In genomic region chr7:81553589-81553988, GRCm38 (mm10) we compare ENCODE assay signal across 30 mouse cellular contexts. TPM values are rescaled to one million over a fixed set of nuclear protein-coding genes. Genes with fewer than 3 reads are reported as not detected.
A peak's percentile ranks its signal among the peaks of the same experiment; 100 is the strongest.
DNase-seq lines count a peak whose midpoint lies in the region; ATAC-seq and TF ChIP-seq lines count a peak whose summit lies in the region.
"Had no signal": no experiment of that assay in that cellular context is flagged by ENCODE, and none has a peak within 500 bp of the region (broad histone marks: within the 10 kb centered on the region; RNA-seq: fewer than 3 reads in every experiment).

No protein-coding gene starts in this region.

- TF ChIP-seq CTCF in hindbrain, postnatal 0 days (IDR thresholded peaks at IDR 0.05; ENCODE audit: low read depth): no peak
- TF ChIP-seq CTCF in brain, embryonic 14.5 days (IDR thresholded peaks at IDR 0.05; ENCODE audit: borderline replicate concordance, extremely low read depth, insufficient read depth, insufficient read length): no peak

- H3K27me3 ChIP-seq in forebrain, embryonic 14.5 days (replicated peaks; ENCODE audit: control insufficient read depth, insufficient read depth, low read length): no peaks in the 10 kb centered on the region
- no peaks in the 10 kb centered on the region for H3K27me3 ChIP-seq in forebrain, embryonic 16.5 days (replicated peaks; ENCODE audit: control insufficient read depth, insufficient read depth, low read length)
- H3K27me3 ChIP-seq in hindbrain, postnatal 0 days (ENCODE audit: insufficient read depth, low read length): no peaks in the 10 kb centered on the region
- H3K27me3 ChIP-seq in hindbrain, embryonic 11.5 days (ENCODE audit: control insufficient read depth, insufficient read depth, low read length): no peaks in the 10 kb centered on the region
- H3K27me3 ChIP-seq in midbrain, embryonic 15.5 days (replicated peaks): no peaks in the 10 kb centered on the region
- no peaks in the 10 kb centered on the region for H3K27me3 ChIP-seq in midbrain, embryonic 13.5 days
- no peaks in the 10 kb centered on the region for H3K27me3 ChIP-seq in intestine, embryonic 16.5 days (replicated peaks; ENCODE audit: control insufficient read depth, insufficient read depth, low read length)
- H3K27me3 ChIP-seq: forebrain, embryonic 15.5 days; heart, embryonic 13.5 days; hindbrain, embryonic 12.5 days had no signal

- no peak overlapping the region for H3K4me2 ChIP-seq in forebrain, embryonic 14.5 days (ENCODE audit: low read length)
- no peak overlapping the region for H3K4me2 ChIP-seq in forebrain, embryonic 16.5 days (ENCODE audit: low read length)
- no peak overlapping the region for H3K4me2 ChIP-seq in hindbrain, postnatal 0 days (ENCODE audit: low read depth, low read length)
- H3K4me2 ChIP-seq in hindbrain, embryonic 11.5 days (replicated peaks; ENCODE audit: low read depth, low read length): no peak overlapping the region
- H3K4me2 ChIP-seq in midbrain, embryonic 15.5 days: no peak overlapping the region
- H3K4me2 ChIP-seq in midbrain, embryonic 13.5 days (replicated peaks): no peak overlapping the region
- no peak overlapping the region for H3K4me2 ChIP-seq in intestine, embryonic 16.5 days (ENCODE audit: low read depth, low read length)
- H3K4me2 ChIP-seq: forebrain, embryonic 15.5 days; heart, embryonic 13.5 days; hindbrain, embryonic 12.5 days had no signal

- TF ChIP-seq POLR2A in brain, embryonic 14.5 days (IDR thresholded peaks at IDR 0.05; ENCODE audit: borderline replicate concordance, extremely low read depth, insufficient read depth, insufficient read length, poor library complexity, severe bottlenecking): no peak

- WGBS in forebrain, embryonic 14.5 days: 56% methylated on average over 4 of the region's 4 CpGs
- WGBS in forebrain, embryonic 16.5 days: 49% methylated on average over 4 of the region's 4 CpGs
- 46% methylated on average over 4 of the region's 4 CpGs for whole genome bisulfite sequencing in hindbrain, postnatal 0 days
- WGBS in hindbrain, embryonic 11.5 days: 62% methylated on average over 4 of the region's 4 CpGs
- 41% methylated on average over 4 of the region's 4 CpGs for WGBS in midbrain, embryonic 15.5 days
- WGBS in midbrain, embryonic 13.5 days: 49% methylated on average over 4 of the region's 4 CpGs
- 60% methylated on average over 4 of the region's 4 CpGs for WGBS in intestine, embryonic 16.5 days

- H3K36me3 ChIP-seq in forebrain, embryonic 14.5 days (ENCODE audit: control insufficient read depth, insufficient read depth, low read length): no peaks in the 10 kb centered on the region
- H3K36me3 ChIP-seq in forebrain, embryonic 16.5 days (ENCODE audit: control insufficient read depth, insufficient read depth): no peaks in the 10 kb centered on the region
- no peaks in the 10 kb centered on the region for H3K36me3 ChIP-seq in hindbrain, postnatal 0 days (ENCODE audit: insufficient read depth, low read length)
- no peaks in the 10 kb centered on the region for H3K36me3 ChIP-seq in hindbrain, embryonic 11.5 days (ENCODE audit: control insufficient read depth, insufficient read depth, low read length)
- no peaks in the 10 kb centered on the region for H3K36me3 ChIP-seq in midbrain, embryonic 15.5 days (replicated peaks)
- H3K36me3 ChIP-seq in midbrain, embryonic 13.5 days: no peaks in the 10 kb centered on the region
- no peaks in the 10 kb centered on the region for H3K36me3 ChIP-seq in intestine, embryonic 16.5 days (ENCODE audit: control insufficient read depth, insufficient read depth, low read length)
- H3K36me3 ChIP-seq: forebrain, embryonic 15.5 days; hindbrain, embryonic 12.5 days had no signal

- no peak overlapping the region for H3K9ac ChIP-seq in forebrain, embryonic 14.5 days (ENCODE audit: low read length)
- no peak overlapping the region for H3K9ac ChIP-seq in forebrain, embryonic 16.5 days (replicated peaks; ENCODE audit: low read depth, low read length)
- no peak overlapping the region for H3K9ac ChIP-seq in hindbrain, postnatal 0 days (replicated peaks; ENCODE audit: low read length)
- no peak overlapping the region for H3K9ac ChIP-seq in hindbrain, embryonic 11.5 days (ENCODE audit: low read depth, low read length)
- H3K9ac ChIP-seq in midbrain, embryonic 15.5 days: no peak overlapping the region
- no peak overlapping the region; the same call in 1 of the 2 replicates for H3K9ac ChIP-seq in midbrain, embryonic 13.5 days (replicated peaks)
- H3K9ac ChIP-seq in intestine, embryonic 16.5 days (ENCODE audit: low read depth, low read length): no peak overlapping the region
- H3K9ac ChIP-seq: forebrain, embryonic 15.5 days; heart, embryonic 13.5 days; hindbrain, embryonic 12.5 days had no signal

- H3K9me3 ChIP-seq in forebrain, embryonic 14.5 days (replicated peaks; ENCODE audit: control insufficient read depth, low read length): no peaks in the 10 kb centered on the region
- H3K9me3 ChIP-seq in forebrain, embryonic 16.5 days (ENCODE audit: control insufficient read depth, low read length): no peaks in the 10 kb centered on the region
- no peaks in the 10 kb centered on the region for H3K9me3 ChIP-seq in hindbrain, postnatal 0 days (ENCODE audit: low read length)
- no peaks in the 10 kb centered on the region for H3K9me3 ChIP-seq in hindbrain, embryonic 11.5 days (ENCODE audit: control insufficient read depth, low read length)
- H3K9me3 ChIP-seq in midbrain, embryonic 15.5 days: no peaks in the 10 kb centered on the region
- H3K9me3 ChIP-seq in midbrain, embryonic 13.5 days: no peaks in the 10 kb centered on the region
- H3K9me3 ChIP-seq in intestine, embryonic 16.5 days (ENCODE audit: control insufficient read depth, low read length): no peaks in the 10 kb centered on the region
- H3K9me3 ChIP-seq: forebrain, embryonic 15.5 days; heart, embryonic 10.5 days; heart, embryonic 13.5 days; hindbrain, embryonic 12.5 days had no signal

- H3K4me3 ChIP-seq in forebrain, embryonic 14.5 days (ENCODE audit: low read depth, low read length): no peak overlapping the region
- H3K4me3 ChIP-seq in forebrain, embryonic 16.5 days (replicated peaks; ENCODE audit: low read length): no peak overlapping the region
- no peak overlapping the region for H3K4me3 ChIP-seq in hindbrain, postnatal 0 days (ENCODE audit: low read length)
- no peak overlapping the region for H3K4me3 ChIP-seq in hindbrain, embryonic 11.5 days (ENCODE audit: low read depth, low read length)
- no peak overlapping the region for H3K4me3 ChIP-seq in midbrain, embryonic 15.5 days
- no peak overlapping the region for H3K4me3 ChIP-seq in midbrain, embryonic 13.5 days (replicated peaks)
- H3K4me3 ChIP-seq in intestine, embryonic 16.5 days (ENCODE audit: low read length): no peak overlapping the region
- H3K4me3 ChIP-seq: forebrain, embryonic 15.5 days; heart, adult 2 months; heart, embryonic 10.5 days; heart, embryonic 13.5 days; hindbrain, embryonic 12.5 days had no signal

- no peak overlapping the region for H3K27ac ChIP-seq in forebrain, embryonic 14.5 days (ENCODE audit: low read depth, low read length)
- H3K27ac ChIP-seq in forebrain, embryonic 16.5 days (ENCODE audit: low read length): no peak overlapping the region
- H3K27ac ChIP-seq in hindbrain, postnatal 0 days: no peak overlapping the region
- H3K27ac ChIP-seq in hindbrain, embryonic 11.5 days (ENCODE audit: low read depth, low read length): no peak overlapping the region
- 0 out of 2 replicates have a peak overlapping the region, but pooled peaks have one; percentile 26 for H3K27ac ChIP-seq in midbrain, embryonic 15.5 days
- H3K27ac ChIP-seq in midbrain, embryonic 13.5 days: no peak overlapping the region
- H3K27ac ChIP-seq in intestine, embryonic 16.5 days (ENCODE audit: low read length): no peak overlapping the region
- H3K27ac ChIP-seq: forebrain, embryonic 15.5 days; heart, adult 2 months; heart, embryonic 10.5 days; heart, embryonic 13.5 days; hindbrain, embryonic 12.5 days had no signal

- DNase-seq in forebrain, embryonic 14.5 days (ENCODE audit: low spot score): peak; percentile 20
- DNase-seq in hindbrain, postnatal 0 days (ENCODE audit: low spot score): peak; percentile 57
- DNase-seq in hindbrain, embryonic 11.5 days (ENCODE audit: low spot score): no peak
- DNase-seq in brain, embryonic 14.5 days (ENCODE audit: low read depth): peak; percentile 43
- DNase-seq: adrenal gland, adult 2 months; adrenal gland, postnatal 14 days; cerebellum, adult 18-20 months; cerebellum, adult 9-10 months; gastrocnemius, postnatal 10 days; gastrocnemius, postnatal 36 days; heart, adult 2 months had no signal

- no peaks in the 10 kb centered on the region for H3K4me1 ChIP-seq in forebrain, embryonic 14.5 days (ENCODE audit: control insufficient read depth, insufficient read depth, low read length)
- H3K4me1 ChIP-seq in forebrain, embryonic 16.5 days (replicated peaks; ENCODE audit: control insufficient read depth, insufficient read depth, low read length): no peaks in the 10 kb centered on the region
- no peaks in the 10 kb centered on the region for H3K4me1 ChIP-seq in hindbrain, postnatal 0 days (ENCODE audit: insufficient read depth, low read length)
- no peaks in the 10 kb centered on the region for H3K4me1 ChIP-seq in hindbrain, embryonic 11.5 days (replicated peaks; ENCODE audit: control insufficient read depth, insufficient read depth, low read length)
- 0 out of 2 replicates have a peak, but pooled peaks cover 4% of the 10 kb centered on the region for H3K4me1 ChIP-seq in midbrain, embryonic 15.5 days
- H3K4me1 ChIP-seq in midbrain, embryonic 13.5 days (replicated peaks): peaks cover 10% of the 10 kb centered on the region; the same call in 1 of the 2 replicates
- no peaks in the 10 kb centered on the region for H3K4me1 ChIP-seq in intestine, embryonic 16.5 days (ENCODE audit: control insufficient read depth, insufficient read depth, low read length)
- H3K4me1 ChIP-seq: forebrain, embryonic 15.5 days; heart, embryonic 10.5 days had no signal

- ATAC-seq in forebrain, embryonic 14.5 days: no peak
- no peak for ATAC-seq in forebrain, embryonic 16.5 days
- ATAC-seq in hindbrain, postnatal 0 days: peak; percentile 51; the same call in 1 of the 2 replicates
- no peak for ATAC-seq in hindbrain, embryonic 11.5 days (ENCODE audit: low FRiP score)
- ATAC-seq in midbrain, embryonic 15.5 days (replicated peaks): no peak
- ATAC-seq in midbrain, embryonic 13.5 days: no peak
- ATAC-seq in intestine, embryonic 16.5 days: no peak
- ATAC-seq: forebrain, embryonic 15.5 days; inflammation-experienced regulatory T-cells, adult 6 months; intestine, postnatal 0 days; Patski had no signal

RNA-seq across cellular contexts. Expression of gene Fsd2, which starts 13.2 kb away (rescaled TPM):
- polyA plus RNA-seq in forebrain, embryonic 14.5 days (2014; fragmentation: Nextera tagmentation; extraction: Ambion mirVana): 0.09 and 0.23 TPM in 2 replicates
- polyA plus RNA-seq in forebrain, embryonic 16.5 days (2015; fragmentation: Nextera tagmentation; extraction: Ambion mirVana): 0.25 and 0.46 TPM in 2 replicates
- 0.18 and 0.31 TPM in 2 replicates for total RNA-seq in hindbrain, postnatal 0 days (2014; rRNA removed)
- polyA plus RNA-seq in hindbrain, postnatal 0 days (2015; fragmentation: Nextera tagmentation; extraction: Ambion mirVana): 0.05 and 0.08 TPM in 2 replicates
- 0.29 and 0.52 TPM in 2 replicates for polyA plus RNA-seq in hindbrain, embryonic 11.5 days (2014; fragmentation: Nextera tagmentation; extraction: Ambion mirVana)
- 0.17 and 0.29 TPM in 2 replicates for polyA plus RNA-seq in midbrain, embryonic 15.5 days (2015; fragmentation: Nextera tagmentation; extraction: Ambion mirVana)
- polyA plus RNA-seq in midbrain, embryonic 13.5 days (2015; fragmentation: Nextera tagmentation; extraction: Ambion mirVana): 0.20 and 0.34 TPM in 2 replicates
- 0.14 and 0.18 TPM in 2 replicates for polyA plus RNA-seq in brain, embryonic 14.5 days (2012; rRNA removed)
- polyA plus RNA-seq in intestine, embryonic 16.5 days (2015; fragmentation: Nextera tagmentation; extraction: Ambion mirVana): 0.07 and 0.11 TPM in 2 replicates
- polyA plus RNA-seq: Patski had no signal

RNA-seq across cellular contexts. Expression of gene Whamm, which starts 17.5 kb away (rescaled TPM):
- 4.7 and 5.8 TPM in 2 replicates for polyA plus RNA-seq in forebrain, embryonic 14.5 days (2014; fragmentation: Nextera tagmentation; extraction: Ambion mirVana)
- 3.6 and 6.0 TPM in 2 replicates for polyA plus RNA-seq in forebrain, embryonic 16.5 days (2015; fragmentation: Nextera tagmentation; extraction: Ambion mirVana)
- 5.1 and 6.2 TPM in 2 replicates for total RNA-seq in hindbrain, postnatal 0 days (2014; rRNA removed)
- 6.9 and 7.0 TPM in 2 replicates for polyA plus RNA-seq in hindbrain, postnatal 0 days (2015; fragmentation: Nextera tagmentation; extraction: Ambion mirVana)
- 7.5 and 9.0 TPM in 2 replicates for polyA plus RNA-seq in hindbrain, embryonic 11.5 days (2014; fragmentation: Nextera tagmentation; extraction: Ambion mirVana)
- 6.0 and 6.9 TPM in 2 replicates for polyA plus RNA-seq in midbrain, embryonic 15.5 days (2015; fragmentation: Nextera tagmentation; extraction: Ambion mirVana)
- 4.3 and 5.5 TPM in 2 replicates for polyA plus RNA-seq in midbrain, embryonic 13.5 days (2015; fragmentation: Nextera tagmentation; extraction: Ambion mirVana)
- polyA plus RNA-seq in brain, embryonic 14.5 days (2012; rRNA removed): 14.9 and 16.1 TPM in 2 replicates
- 1.4 and 1.9 TPM in 2 replicates for polyA plus RNA-seq in intestine, embryonic 16.5 days (2015; fragmentation: Nextera tagmentation; extraction: Ambion mirVana)

RNA-seq across cellular contexts. Expression of gene BC048679, which starts 55.5 kb away (rescaled TPM):
- not detected in 2 replicates for polyA plus RNA-seq in forebrain, embryonic 14.5 days (2014; fragmentation: Nextera tagmentation; extraction: Ambion mirVana)
- not detected in 2 replicates for polyA plus RNA-seq in forebrain, embryonic 16.5 days (2015; fragmentation: Nextera tagmentation; extraction: Ambion mirVana)
- not detected in 2 replicates for total RNA-seq in hindbrain, postnatal 0 days (2014; rRNA removed)
- not detected in 2 replicates for polyA plus RNA-seq in hindbrain, postnatal 0 days (2015; fragmentation: Nextera tagmentation; extraction: Ambion mirVana)
- not detected in 2 replicates for polyA plus RNA-seq in hindbrain, embryonic 11.5 days (2014; fragmentation: Nextera tagmentation; extraction: Ambion mirVana)
- polyA plus RNA-seq in midbrain, embryonic 15.5 days (2015; fragmentation: Nextera tagmentation; extraction: Ambion mirVana): not detected in 2 replicates
- polyA plus RNA-seq in midbrain, embryonic 13.5 days (2015; fragmentation: Nextera tagmentation; extraction: Ambion mirVana): not detected in 2 replicates
- not detected in 2 replicates for polyA plus RNA-seq in brain, embryonic 14.5 days (2012; rRNA removed)
- polyA plus RNA-seq in intestine, embryonic 16.5 days (2015; fragmentation: Nextera tagmentation; extraction: Ambion mirVana): not detected in 2 replicates
- total RNA-seq: adrenal gland, adult 2 months; adrenal gland, postnatal 14 days; adrenal gland, postnatal 4 days; gastrocnemius, postnatal 10 days; granulocyte monocyte progenitor cell, adult 5-6 weeks; heart, adult 2 months; heart, postnatal 14 days; heart, postnatal 4 days had no signal
- polyA plus RNA-seq: adrenal gland, adult 2 months; embryonic facial prominence, embryonic 11.5 days; embryonic facial prominence, embryonic 14.5 days; forebrain, embryonic 11.5 days; forebrain, embryonic 15.5 days; heart, adult 2 months; heart, embryonic 10.5 days; heart, embryonic 13.5 days; heart, embryonic 16.5 days; hindbrain, embryonic 12.5 days; inflammation-experienced regulatory T-cells, adult 6 months; intestine, postnatal 0 days; Patski had no signal

RNA-seq across cellular contexts. Expression of gene Ap3b2, which starts 59.9 kb away (rescaled TPM):
- polyA plus RNA-seq in forebrain, embryonic 14.5 days (2014; fragmentation: Nextera tagmentation; extraction: Ambion mirVana): 82.3 and 105 TPM in 2 replicates
- polyA plus RNA-seq in forebrain, embryonic 16.5 days (2015; fragmentation: Nextera tagmentation; extraction: Ambion mirVana): 133 and 142 TPM in 2 replicates
- total RNA-seq in hindbrain, postnatal 0 days (2014; rRNA removed): 208 and 231 TPM in 2 replicates
- polyA plus RNA-seq in hindbrain, postnatal 0 days (2015; fragmentation: Nextera tagmentation; extraction: Ambion mirVana): 102 and 103 TPM in 2 replicates
- polyA plus RNA-seq in hindbrain, embryonic 11.5 days (2014; fragmentation: Nextera tagmentation; extraction: Ambion mirVana): 38.7 and 46.7 TPM in 2 replicates
- polyA plus RNA-seq in midbrain, embryonic 15.5 days (2015; fragmentation: Nextera tagmentation; extraction: Ambion mirVana): 155 and 162 TPM in 2 replicates
- 110 and 117 TPM in 2 replicates for polyA plus RNA-seq in midbrain, embryonic 13.5 days (2015; fragmentation: Nextera tagmentation; extraction: Ambion mirVana)
- polyA plus RNA-seq in brain, embryonic 14.5 days (2012; rRNA removed): 155 and 162 TPM in 2 replicates
- polyA plus RNA-seq in intestine, embryonic 16.5 days (2015; fragmentation: Nextera tagmentation; extraction: Ambion mirVana): 4.4 and 5.2 TPM in 2 replicates
- total RNA-seq: granulocyte monocyte progenitor cell, adult 5-6 weeks; heart, postnatal 14 days had no signal
- polyA plus RNA-seq: inflammation-experienced regulatory T-cells, adult 6 months had no signal
